Mouse (Mus musculus) layer of hippocampus, adult 8-10 months (tissue): ENCODE measurements around the gene Arhgef38. TPM values are rescaled to one million over a fixed set of nuclear protein-coding genes. Genes with fewer than 3 reads are reported as not detected.

Source experiments
- DNase-seq, 2 experiments: peaks; one replicate each; pipeline ENCODE4 v3.0.0; 2022; ENCODE audit warnings: low spot score in 2 of 2
- total RNA-seq, 4 experiments: library from RNA; stranded (reverse); gene quantifications; 2 replicates each; pipeline ENCODE4 v1.2.4; 2022

Arhgef38 gene
- total RNA-seq, 4 experiments from 2014 or later, result 0.12 TPM; not detected in 3

GRCm38 (mm10) chr3:133092274-133092853 lies 142.4 kb downstream of the Arhgef38 start:
- DNase-seq, result no peak

GRCm38 (mm10) chr3:133091664-133092273 lies 143.0 kb downstream of the Arhgef38 start, which contains the start of the genes Ints12 and Gstcd:
Gene Ints12 (plus strand): TSS chr3:133091840.
Gene Gstcd (minus strand): TSS chr3:133092033.
- peak; percentile 89 to 93 for DNase-seq

GRCm38 (mm10) chr3:133091121-133091663 lies 143.6 kb downstream of the Arhgef38 start:
- peak; percentile 53 to 65 for DNase-seq

- DNase-seq, result no peak
These were observed 144.3 kb downstream of the Arhgef38 start for GRCm38 (mm10) chr3:133090247-133091120.

- DNase-seq, result no peak
These were observed 148.9 kb downstream of the Arhgef38 start for GRCm38 (mm10) chr3:133085858-133086257.

GRCm38 (mm10) chr3:133082736-133083135 lies 152.0 kb downstream of the Arhgef38 start:
- no peak for DNase-seq

- no peak for DNase-seq
These were observed 159.2 kb downstream of the Arhgef38 start for GRCm38 (mm10) chr3:133075560-133075959.

Other genes with a start within 250 kb of the Arhgef38 start
- 10 to 100 TPM; 10.5 to 13.8 (median 11.9) TPM for gene Ints12, start 143.1 kb downstream of the Arhgef38 start, total RNA-seq
- 10 to 100 TPM in 3 of 4 experiments, 1 to 10 TPM in 1; 8.5 to 12.2 (median 10.6) TPM for gene Gstcd, start 142.9 kb downstream of the Arhgef38 start, total RNA-seq
- 10 to 100 TPM; 43.2 to 56.4 (median 53.2) TPM for gene Ppa2, start 75.2 kb upstream of the Arhgef38 start, total RNA-seq